Mouse (Mus musculus) hindbrain, embryonic 11.5 days (tissue): Measurements from ENCODE around the gene Unc79. TPM values are rescaled to one million over a fixed set of nuclear protein-coding genes. Genes with fewer than 3 reads are reported as not detected.
A peak's percentile ranks its signal among the peaks of the same experiment; 100 is the strongest.

Experiments used
- ATAC-seq: fragments of 200-750 bp; cut with Nextera tagmentation; 2 replicates; pipeline ENCODE4 v1.8.0; 2017; ENCODE audit warnings: mild to moderate bottlenecking, moderate TSS enrichment, moderate library complexity; ENCODE audit not compliant: low FRiP score
- DNase-seq: peaks from one replicate; pipeline ENCODE4 v3.0.0-alpha.2; 2015; ENCODE audit warnings: low spot score
- H3K27ac ChIP-seq: fragments of 300-500 bp; sonication (generic); 2 replicates; pipeline ENCODE4 v1.5.1; 2014; ENCODE audit warnings: mild to moderate bottlenecking, low read depth, low read length
- H3K27me3 ChIP-seq: fragments of 300-500 bp; sonication (generic); 2 replicates; pipeline ENCODE4 v1.6.1; 2014; ENCODE audit warnings: mild to moderate bottlenecking, low read length, moderate library complexity, mixed read lengths; ENCODE audit not compliant: control insufficient read depth, insufficient read depth
- H3K36me3 ChIP-seq: fragments of 300-500 bp; sonication (generic); 2 replicates; pipeline ENCODE4 v1.6.1; 2014; ENCODE audit warnings: mild to moderate bottlenecking, low read length, moderate library complexity, mixed read lengths; ENCODE audit not compliant: control insufficient read depth, insufficient read depth
- H3K4me1 ChIP-seq: fragments of 300-500 bp; sonication (generic); replicated peaks from 2 replicates; pipeline ENCODE4 v1.6.1; 2014; ENCODE audit warnings: low read length, mixed read lengths; ENCODE audit not compliant: control insufficient read depth, insufficient read depth
- H3K4me2 ChIP-seq: fragments of 300-500 bp; sonication (generic); replicated peaks from 2 replicates; pipeline ENCODE4 v1.6.1; 2014; ENCODE audit warnings: mild to moderate bottlenecking, low read depth, low read length
- H3K4me3 ChIP-seq: fragments of 300-500 bp; sonication (generic); 2 replicates; pipeline ENCODE4 v1.5.1; 2014; ENCODE audit warnings: low read depth, low read length
- H3K9ac ChIP-seq: fragments of 300-500 bp; sonication (generic); 2 replicates; pipeline ENCODE4 v1.6.1; 2014; ENCODE audit warnings: low read depth, low read length
- H3K9me3 ChIP-seq: fragments of 300-500 bp; sonication (generic); 2 replicates; pipeline ENCODE4 v1.6.1; 2016; ENCODE audit warnings: low read length; ENCODE audit not compliant: control insufficient read depth
- WGBS: fragments of 180-500 bp; shearing (Covaris S2); extraction: QIAGEN DNeasy Blood & Tissue Kit; methylation state at CpG from one replicate; pipeline ENCODE4 v1.1.7; 2014; 5-methylcytosine and 5-hydroxymethylcytosine counted together
- polyA plus RNA-seq: library from polyadenylated mRNA; unstranded; fragments of >200 nt; fragmentation: Nextera tagmentation; extraction: Ambion mirVana; gene quantifications from 2 replicates; pipeline ENCODE4 v1.2.1, GENCODE M21; 2014

Gene Unc79
- polyA plus RNA-seq, 1 experiment from 2014 or later: 4.5 TPM

DNA sequence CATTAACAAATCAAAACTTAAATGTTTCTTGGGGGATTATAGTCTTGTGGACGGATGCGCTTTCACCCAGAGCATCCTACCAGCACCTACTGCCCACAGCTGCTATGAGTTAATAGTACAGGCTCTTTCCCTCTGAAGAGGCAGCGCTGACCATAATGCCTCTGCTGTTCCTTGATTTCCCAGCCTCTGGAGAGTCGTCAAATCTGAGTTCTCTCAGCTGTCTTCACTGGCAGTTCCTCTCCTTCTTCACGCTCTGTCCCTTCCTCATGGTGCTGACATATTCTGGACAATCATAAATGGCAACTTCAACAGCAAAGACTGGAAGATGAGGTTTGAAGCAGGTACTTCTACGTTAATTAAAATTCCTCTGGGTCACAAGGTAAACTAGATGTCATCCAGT lies 143.2 kb downstream of the Unc79 start:
- Histone ChIP-seq H3K4me1 (no peaks in the 10 kb centered on the region), H3K4me2 (no peak overlapping the region), H3K36me3 (no peaks in the 10 kb centered on the region), H3K27me3 (no peaks in the 10 kb centered on the region), H3K9ac (no peak overlapping the region), H3K9me3 (no peaks in the 10 kb centered on the region), H3K4me3 (no peak overlapping the region), H3K27ac (no peak overlapping the region)
- no peak for ATAC-seq
- DNase-seq: no peak
- 86% methylated on average over 6 of the region's 6 CpGs for WGBS

- Histone ChIP-seq H3K4me3 (no peak overlapping the region), H3K4me2 (no peak overlapping the region), H3K27me3 (no peaks in the 10 kb centered on the region), H3K36me3 (no peaks in the 10 kb centered on the region), H3K9ac (no peak overlapping the region), H3K27ac (no peak overlapping the region), H3K4me1 (no peaks in the 10 kb centered on the region), H3K9me3 (no peaks in the 10 kb centered on the region)
- no peak for DNase-seq
- 87% methylated on average over 5 of the region's 5 CpGs for WGBS
- no peak for ATAC-seq
Observed at GRCm38 (mm10) chr12:103095160-103095559, 146.5 kb downstream of the Unc79 start.

- Histone ChIP-seq H3K36me3 (no peaks in the 10 kb centered on the region), H3K9ac (no peak overlapping the region), H3K27ac (no peak overlapping the region), H3K27me3 (no peaks in the 10 kb centered on the region), H3K4me3 (no peak overlapping the region), H3K4me1 (no peaks in the 10 kb centered on the region), H3K4me2 (no peak overlapping the region), H3K9me3 (no peaks in the 10 kb centered on the region)
- WGBS: 71% methylated on average over 1 of the region's 1 CpGs
- no peak for ATAC-seq
- no peak for DNase-seq
Observed at GRCm38 (mm10) chr12:103099185-103099584, 150.5 kb downstream of the Unc79 start.

- WGBS: 55% methylated on average over 5 of the region's 5 CpGs
- Histone ChIP-seq H3K36me3 (no peaks in the 10 kb centered on the region), H3K4me3 (no peak overlapping the region), H3K4me1 (no peaks in the 10 kb centered on the region), H3K9ac (no peak overlapping the region), H3K27me3 (no peaks in the 10 kb centered on the region), H3K9me3 (no peaks in the 10 kb centered on the region), H3K27ac (no peak overlapping the region), H3K4me2 (no peak overlapping the region)
- ATAC-seq: no peak
- DNase-seq: peak; percentile 25
Observed at GRCm38 (mm10) chr12:103100088-103100487, 151.4 kb downstream of the Unc79 start.

GRCm38 (mm10) chr12:103103041-103103440 lies 154.4 kb downstream of the Unc79 start:
- no peaks in the 10 kb centered on the region for H3K36me3 ChIP-seq
- no peaks in the 10 kb centered on the region for H3K27me3 ChIP-seq
- no peak overlapping the region for H3K4me2 ChIP-seq
- DNase-seq (no peak), ATAC-seq (no peak)
- H3K9me3 ChIP-seq: no peaks in the 10 kb centered on the region
- H3K27ac ChIP-seq: no peak overlapping the region
- H3K9ac ChIP-seq: no peak overlapping the region
- H3K4me1 ChIP-seq: no peaks in the 10 kb centered on the region
- H3K4me3 ChIP-seq: no peak overlapping the region
- WGBS: 82% methylated on average over 2 of the region's 2 CpGs

GRCm38 (mm10) chr12:103103601-103104000 lies 154.9 kb downstream of the Unc79 start:
- WGBS: 35% methylated on average over 5 of the region's 5 CpGs
- ATAC-seq (no peak), DNase-seq (peak; percentile 16)
- Histone ChIP-seq H3K4me1 (no peaks in the 10 kb centered on the region), H3K9ac (no peak overlapping the region), H3K9me3 (no peaks in the 10 kb centered on the region), H3K27ac (no peak overlapping the region), H3K36me3 (no peaks in the 10 kb centered on the region), H3K4me3 (no peak overlapping the region), H3K4me2 (no peak overlapping the region), H3K27me3 (no peaks in the 10 kb centered on the region)

DNA sequence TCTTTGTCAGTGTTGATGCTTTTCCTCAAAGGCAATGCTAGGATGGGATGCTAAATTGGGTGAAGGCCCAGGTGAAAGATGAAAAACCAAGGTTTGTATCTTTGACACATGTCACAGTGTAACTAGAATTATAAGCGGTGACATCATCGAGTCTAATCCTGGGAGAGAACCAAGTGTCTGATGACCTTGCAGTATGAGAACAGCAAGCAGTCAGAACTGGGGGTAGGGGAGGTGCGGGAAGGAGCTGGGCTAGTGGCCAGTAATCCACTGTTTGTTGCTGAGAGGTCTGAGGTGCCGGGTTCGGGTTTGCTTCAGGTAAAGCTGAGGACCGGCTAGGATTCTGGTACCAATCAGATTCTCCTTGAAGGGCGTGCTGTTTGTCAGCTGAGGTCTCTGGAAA lies 160.6 kb downstream of the Unc79 start:
- no peak overlapping the region for H3K4me3 ChIP-seq
- DNase-seq (no peak), ATAC-seq (no peak)
- no peak overlapping the region for H3K4me2 ChIP-seq
- WGBS: 93% methylated on average over 7 of the region's 7 CpGs
- no peaks in the 10 kb centered on the region for H3K27me3 ChIP-seq
- no peak overlapping the region for H3K9ac ChIP-seq
- H3K36me3 ChIP-seq: no peaks in the 10 kb centered on the region
- no peak overlapping the region for H3K27ac ChIP-seq
- H3K4me1 ChIP-seq: no peaks in the 10 kb centered on the region
- H3K9me3 ChIP-seq: no peaks in the 10 kb centered on the region

DNA sequence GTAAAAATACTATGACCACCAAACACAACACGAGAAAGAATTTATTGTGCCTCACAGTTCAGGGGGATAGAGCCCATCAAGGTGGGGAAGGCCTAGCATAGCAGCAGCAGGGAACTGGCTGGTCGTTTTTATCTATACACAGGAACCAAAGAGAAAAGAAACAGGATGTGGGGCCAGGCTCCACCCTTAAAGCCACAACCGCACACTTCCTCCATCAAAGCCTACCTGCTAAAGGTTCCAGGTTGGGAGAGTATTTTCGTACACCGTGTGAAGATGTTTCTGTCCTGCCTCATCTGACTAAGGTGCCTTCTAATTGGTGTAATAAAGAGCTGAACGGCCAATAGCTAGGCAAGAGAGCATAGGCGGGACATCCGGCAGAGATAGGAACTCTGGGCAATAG lies 168.0 kb downstream of the Unc79 start:
- DNase-seq (no peak), ATAC-seq (no peak)
- H3K27me3 ChIP-seq: no peaks in the 10 kb centered on the region
- H3K4me1 ChIP-seq: no peaks in the 10 kb centered on the region
- no peak overlapping the region for H3K4me3 ChIP-seq
- H3K4me2 ChIP-seq: no peak overlapping the region
- no peak overlapping the region for H3K9ac ChIP-seq
- no peaks in the 10 kb centered on the region for H3K36me3 ChIP-seq
- 87% methylated on average over 8 of the region's 8 CpGs for WGBS
- no peaks in the 10 kb centered on the region for H3K9me3 ChIP-seq
- no peak overlapping the region for H3K27ac ChIP-seq

- no peaks in the 10 kb centered on the region for H3K9me3 ChIP-seq
- no peak overlapping the region for H3K27ac ChIP-seq
- no peaks in the 10 kb centered on the region for H3K27me3 ChIP-seq
- no peak overlapping the region for H3K4me3 ChIP-seq
- DNase-seq (no peak), ATAC-seq (no peak)
- no peaks in the 10 kb centered on the region for H3K36me3 ChIP-seq
- H3K4me2 ChIP-seq: no peak overlapping the region
- H3K4me1 ChIP-seq: no peaks in the 10 kb centered on the region
- 64% methylated on average over 10 of the region's 10 CpGs for WGBS
- no peak overlapping the region for H3K9ac ChIP-seq
Observed at GRCm38 (mm10) chr12:103117517-103118193, 169.0 kb downstream of the Unc79 start.
